ENCODE assay signal across 14 mouse cellular contexts in the genomic region with DNA sequence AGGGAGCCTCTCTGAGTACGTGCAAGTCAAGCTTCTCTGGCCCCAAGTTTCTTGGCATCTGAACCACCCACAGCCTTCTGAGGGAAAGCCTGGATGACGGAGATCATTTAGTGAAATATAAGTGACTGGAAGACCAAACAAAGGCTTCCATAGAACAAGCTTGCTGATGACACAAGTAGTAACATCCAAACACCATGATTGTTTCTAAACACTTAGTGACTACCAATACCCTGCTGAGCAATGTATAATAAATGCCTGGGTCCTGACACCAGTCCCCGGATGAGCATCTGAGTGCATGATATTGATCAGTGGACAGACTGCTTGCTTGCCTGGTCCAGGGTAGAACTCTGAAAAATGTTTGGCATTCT. TPM values are rescaled to one million over a fixed set of nuclear protein-coding genes. Genes with fewer than 3 reads are reported as not detected.
DNase-seq lines count a peak whose midpoint lies in the region; ATAC-seq and TF ChIP-seq lines count a peak whose summit lies in the region.
"Had no signal": no experiment of that assay in that cellular context is flagged by ENCODE, and none has a peak within 500 bp of the region (broad histone marks: within the 10 kb centered on the region; RNA-seq: fewer than 3 reads in every experiment).

No protein-coding gene starts in this region.

- H3K36me3 ChIP-seq in kidney, adult 2 months (ENCODE audit: control insufficient read depth, insufficient read depth, low read length): no peaks in the 10 kb centered on the region
- no peaks in the 10 kb centered on the region for H3K36me3 ChIP-seq in midbrain, embryonic 11.5 days (ENCODE audit: control insufficient read depth, insufficient read depth, low read length)
- no peaks in the 10 kb centered on the region for H3K36me3 ChIP-seq in midbrain, postnatal 0 days (ENCODE audit: insufficient read depth, low read length)
- H3K36me3 ChIP-seq in hindbrain, embryonic 12.5 days: no peaks in the 10 kb centered on the region
- no peaks in the 10 kb centered on the region for H3K36me3 ChIP-seq in neural tube, embryonic 13.5 days
- H3K36me3 ChIP-seq: G1E; intestine, embryonic 15.5 days; limb, embryonic 13.5 days had no signal

- H3K4me3 ChIP-seq in kidney, adult 2 months (ENCODE audit: insufficient read depth, low read depth, low read length): no peak overlapping the region
- no peak overlapping the region for H3K4me3 ChIP-seq in midbrain, embryonic 11.5 days (ENCODE audit: low read depth, low read length)
- H3K4me3 ChIP-seq in midbrain, postnatal 0 days (ENCODE audit: low read depth, low read length): no peak overlapping the region
- H3K4me3 ChIP-seq in hindbrain, embryonic 12.5 days: no peak overlapping the region
- no peak overlapping the region for H3K4me3 ChIP-seq in neural tube, embryonic 13.5 days
- H3K4me3 ChIP-seq: intestine, embryonic 15.5 days; limb, embryonic 13.5 days had no signal

- no peak overlapping the region for H3K9ac ChIP-seq in midbrain, embryonic 11.5 days (ENCODE audit: low read length)
- no peak overlapping the region for H3K9ac ChIP-seq in midbrain, postnatal 0 days (replicated peaks; ENCODE audit: low read length, poor library complexity, severe bottlenecking)
- no peak overlapping the region for H3K9ac ChIP-seq in hindbrain, embryonic 12.5 days
- no peak overlapping the region for H3K9ac ChIP-seq in neural tube, embryonic 13.5 days
- H3K9ac ChIP-seq: intestine, embryonic 15.5 days; limb, embryonic 13.5 days had no signal

- ATAC-seq in midbrain, embryonic 11.5 days (ENCODE audit: low FRiP score): no peak
- no peak for ATAC-seq in midbrain, postnatal 0 days (ENCODE audit: low FRiP score)
- ATAC-seq in hindbrain, embryonic 12.5 days (ENCODE audit: low FRiP score): no peak
- ATAC-seq in neural tube, embryonic 13.5 days (ENCODE audit: low read depth): no peak

- no peak for TF ChIP-seq CTCF in kidney, adult 2 months (conservative IDR thresholded peaks at IDR 0.05; ENCODE audit: insufficient read depth, insufficient read length, low read depth, low read length)
- TF ChIP-seq CTCF in midbrain, postnatal 0 days (IDR thresholded peaks at IDR 0.05): no peak

- H3K27me3 ChIP-seq in kidney, adult 2 months (replicated peaks; ENCODE audit: control insufficient read depth, insufficient read depth, low read length): no peaks in the 10 kb centered on the region
- H3K27me3 ChIP-seq in midbrain, embryonic 11.5 days (ENCODE audit: control insufficient read depth, insufficient read depth, low read length): 0 out of 2 replicates have a peak, but pooled peaks cover 2% of the 10 kb centered on the region
- H3K27me3 ChIP-seq in midbrain, postnatal 0 days (ENCODE audit: insufficient read depth, low read length): no peaks in the 10 kb centered on the region; the same call in 1 of the 2 replicates
- H3K27me3 ChIP-seq in hindbrain, embryonic 12.5 days: peaks cover 12% of the 10 kb centered on the region
- H3K27me3 ChIP-seq in neural tube, embryonic 13.5 days: 0 out of 2 replicates have a peak, but pooled peaks cover 3% of the 10 kb centered on the region
- H3K27me3 ChIP-seq: intestine, embryonic 15.5 days had no signal

- no peak overlapping the region for H3K4me2 ChIP-seq in midbrain, embryonic 11.5 days
- H3K4me2 ChIP-seq in midbrain, postnatal 0 days (ENCODE audit: low read depth, low read length, poor library complexity, severe bottlenecking): no peak overlapping the region
- no peak overlapping the region for H3K4me2 ChIP-seq in hindbrain, embryonic 12.5 days (replicated peaks)
- no peak overlapping the region for H3K4me2 ChIP-seq in neural tube, embryonic 13.5 days
- H3K4me2 ChIP-seq: intestine, embryonic 15.5 days; limb, embryonic 13.5 days had no signal

- WGBS in kidney, adult 2 months: 50% methylated on average over 3 of the region's 3 CpGs
- 41% methylated on average over 3 of the region's 3 CpGs for WGBS in midbrain, embryonic 11.5 days
- 52% methylated on average over 3 of the region's 3 CpGs for WGBS in midbrain, postnatal 0 days
- WGBS in hindbrain, embryonic 12.5 days: 46% methylated on average over 3 of the region's 3 CpGs
- 59% methylated on average over 3 of the region's 3 CpGs for WGBS in neural tube, embryonic 13.5 days

- no peaks in the 10 kb centered on the region for H3K9me3 ChIP-seq in midbrain, embryonic 11.5 days (ENCODE audit: control insufficient read depth, low read length)
- H3K9me3 ChIP-seq in midbrain, postnatal 0 days (ENCODE audit: low read length): no peaks in the 10 kb centered on the region
- H3K9me3 ChIP-seq in hindbrain, embryonic 12.5 days (replicated peaks): no peaks in the 10 kb centered on the region
- H3K9me3 ChIP-seq in neural tube, embryonic 13.5 days: no peaks in the 10 kb centered on the region
- H3K9me3 ChIP-seq: intestine, embryonic 15.5 days; limb, embryonic 13.5 days had no signal

- H3K27ac ChIP-seq in kidney, adult 2 months (ENCODE audit: insufficient read depth, low read depth, low read length): peak overlapping the region; percentile 76
- peak overlapping the region; percentile 70; the same call in 1 of the 2 replicates for H3K27ac ChIP-seq in midbrain, embryonic 11.5 days (ENCODE audit: low read depth, low read length)
- H3K27ac ChIP-seq in midbrain, postnatal 0 days (ENCODE audit: low read depth, low read length): no peak overlapping the region
- peak overlapping the region; percentile 62; the same call in 1 of the 2 replicates for H3K27ac ChIP-seq in hindbrain, embryonic 12.5 days
- H3K27ac ChIP-seq in neural tube, embryonic 13.5 days (replicated peaks): peak overlapping the region; percentile 65
- H3K27ac ChIP-seq: intestine, embryonic 15.5 days; limb, embryonic 13.5 days had no signal

- no peak for TF ChIP-seq POLR2A in kidney, adult 2 months (IDR thresholded peaks at IDR 0.05; ENCODE audit: low read depth, low read length)

- DNase-seq in kidney, adult 2 months: no peak
- DNase-seq in kidney, postnatal 36 days: no peak
- peak; percentile 87 for DNase-seq in midbrain, embryonic 11.5 days (ENCODE audit: low spot score, missing footprints)
- DNase-seq in midbrain, postnatal 0 days (ENCODE audit: low spot score): no peak
- no peak for DNase-seq in left cerebral cortex, adult 8-10 months (ENCODE audit: low spot score in 2 of 2)
- DNase-seq: adrenal gland, adult 8-10 months; gastrocnemius, postnatal 25 days; lung, adult 2 months; thymus, adult 18-20 months had no signal

- H3K4me1 ChIP-seq in kidney, adult 2 months (ENCODE audit: control insufficient read depth, insufficient read depth, low read length): peaks cover 33% of the 10 kb centered on the region
- H3K4me1 ChIP-seq in midbrain, embryonic 11.5 days (ENCODE audit: control insufficient read depth, insufficient read depth, low read length): peaks cover 31% of the 10 kb centered on the region
- peaks cover 10% of the 10 kb centered on the region; the same call in 1 of the 2 replicates for H3K4me1 ChIP-seq in midbrain, postnatal 0 days (ENCODE audit: insufficient read depth, low read length)
- H3K4me1 ChIP-seq in hindbrain, embryonic 12.5 days: peaks cover 50% of the 10 kb centered on the region
- peaks cover 44% of the 10 kb centered on the region for H3K4me1 ChIP-seq in neural tube, embryonic 13.5 days (replicated peaks)

RNA-seq across cellular contexts. Expression of gene Plekha1, which starts 26.9 kb away (rescaled TPM):
- 58.5 and 63.3 TPM in 2 replicates for polyA plus RNA-seq in kidney, adult 2 months (2012; rRNA removed)
- 37.6 and 40.8 TPM in 2 replicates for polyA plus RNA-seq in midbrain, embryonic 11.5 days (2014; fragmentation: Nextera tagmentation; extraction: Ambion mirVana)
- 94.4 and 106 TPM in 2 replicates for total RNA-seq in midbrain, postnatal 0 days (2014; rRNA removed)
- polyA plus RNA-seq in midbrain, postnatal 0 days (2015; fragmentation: Nextera tagmentation; extraction: Ambion mirVana): 46.8 and 51.7 TPM in 2 replicates
- polyA plus RNA-seq in hindbrain, embryonic 12.5 days (2016; fragmentation: Nextera tagmentation; extraction: Ambion mirVana): 56.5 and 59.0 TPM in 2 replicates
- 64.1 and 68.9 TPM in 2 replicates for polyA plus RNA-seq in neural tube, embryonic 13.5 days (2015; fragmentation: Nextera tagmentation; extraction: Ambion mirVana)
- total RNA-seq in left cerebral cortex, adult 8-10 months (2022): 100 to 1,000 TPM in 1 of 4 experiments, 10 to 100 TPM in 3; 94.6 to 101 (median 96.9) TPM
- polyA plus RNA-seq: G1E had no signal
